Mouse (Mus musculus): Measurements from ENCODE around the gene Dlat. TPM values are rescaled to one million over a fixed set of nuclear protein-coding genes. Genes with fewer than 3 reads are reported as not detected.

The Dlat gene
- polyA plus RNA-seq, 1 experiment from 2014 or later = 67.9 TPM

DNA sequence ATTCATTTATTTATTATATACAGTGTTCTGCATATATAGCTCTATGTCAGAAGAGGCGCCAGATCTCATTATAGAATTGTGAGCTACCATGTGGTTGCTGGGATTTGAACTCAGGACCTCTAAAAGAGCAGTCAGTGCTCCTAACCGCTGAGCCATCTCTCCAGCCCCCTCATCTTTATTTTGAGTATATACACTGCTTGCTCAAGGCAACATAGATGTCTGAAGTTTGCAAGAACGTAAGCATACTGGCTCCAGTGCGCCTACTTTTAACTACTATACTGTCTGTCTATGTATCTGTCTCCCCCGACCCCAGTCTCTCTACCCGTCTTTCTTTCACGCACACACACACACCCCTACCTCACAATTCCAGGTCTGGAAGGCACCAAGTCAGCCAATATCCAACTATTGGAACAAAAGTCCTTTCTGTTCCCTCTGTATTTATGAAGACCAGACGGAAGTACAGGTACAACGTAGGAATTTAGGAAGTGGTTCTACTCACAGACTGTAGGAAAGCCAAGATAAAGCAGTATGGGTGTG lies 41.7 kb downstream of the Dlat start:
- WGBS = 59% methylated on average over 9 of the region's 9 CpGs
- H3K4me1 ChIP-seq (ENCODE audit: insufficient read depth, low read length) = peaks cover 9% of the 10 kb centered on the region
- no peak for ATAC-seq (ENCODE audit: low FRiP score, low TSS enrichment)

DNA sequence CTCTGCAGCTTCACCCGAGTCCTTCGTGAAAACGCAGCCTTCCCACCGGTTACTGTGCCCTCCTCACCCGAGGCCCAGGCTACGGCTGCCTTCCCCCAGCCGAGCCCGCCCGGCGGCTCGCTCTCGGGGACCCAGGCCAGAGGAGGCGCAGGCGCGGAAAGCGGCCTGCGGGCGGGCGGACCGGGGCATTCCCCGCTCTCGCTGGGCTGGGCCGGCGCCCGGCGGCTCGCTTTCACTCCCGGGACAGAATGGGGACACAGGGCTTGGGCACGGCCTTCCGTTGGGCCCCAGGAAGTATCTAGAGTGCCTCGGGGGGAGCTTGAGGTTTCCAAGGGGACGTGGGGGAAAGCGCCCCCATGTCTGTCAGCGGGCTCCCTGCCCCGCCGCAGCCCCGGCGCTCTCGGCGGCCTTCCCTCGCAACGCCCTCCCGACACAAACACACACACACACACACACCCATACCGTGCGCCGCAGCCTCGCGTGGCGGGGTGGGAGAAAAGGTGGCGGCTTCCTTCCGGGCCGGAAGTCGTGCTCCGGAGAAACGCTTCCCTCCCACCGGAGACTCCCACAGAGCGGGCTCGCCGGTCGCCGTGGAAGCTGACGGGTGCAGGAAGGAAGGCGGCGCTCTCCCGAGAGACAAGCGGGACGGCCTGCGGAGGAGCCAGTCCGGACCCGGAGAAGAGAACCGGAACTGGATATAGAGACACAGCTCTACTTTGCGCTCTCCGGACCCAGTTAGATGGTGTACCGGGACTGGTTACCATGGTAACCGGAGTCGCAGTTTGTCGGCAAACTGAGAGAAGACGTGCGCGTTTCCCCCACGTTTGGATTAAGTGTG lies 42.6 kb downstream of the Dlat start, which contains the start of the genes Pih1d2 and Nkapd1:
Gene Pih1d2 (plus strand): TSS at position 556 of the 838 bp plus-strand sequence.
Gene Nkapd1 (minus strand): TSS at position 699 of the 838 bp plus-strand sequence.
- peak; percentile 96 for ATAC-seq (ENCODE audit: low FRiP score, low TSS enrichment)
- Histone ChIP-seq H3K27ac (ENCODE audit: low read length) (peak within 1 kb of the TSS; percentile 97), H3K4me3 (ENCODE audit: low read length) (peak within 1 kb of the TSS; percentile 100), H3K4me2 (replicated peaks; ENCODE audit: low read depth, low read length) (peak within 1 kb of the TSS; percentile 68), H3K9ac (replicated peaks; ENCODE audit: low read length) (peak within 1 kb of the TSS; percentile 98), H3K36me3 (ENCODE audit: insufficient read depth, low read length) (peaks cover 23% of the 10 kb centered on the region), H3K27me3 (ENCODE audit: insufficient read depth, low read length) (no peaks in the 10 kb centered on the region), H3K4me1 (ENCODE audit: insufficient read depth, low read length) (peaks cover 9% of the 10 kb centered on the region), H3K9me3 (ENCODE audit: low read length) (no peaks in the 10 kb centered on the region)
- under 1% methylated on average over 80 of the region's 81 CpGs for WGBS

More for the DNA sequence above, 41.7 kb downstream of the Dlat start:
- no peak overlapping the region for H3K27ac ChIP-seq (ENCODE audit: low read length)
- peak overlapping the region; percentile 100 for H3K4me3 ChIP-seq (ENCODE audit: low read length)
- no peaks in the 10 kb centered on the region for H3K27me3 ChIP-seq (ENCODE audit: insufficient read depth, low read length)
- H3K9me3 ChIP-seq (ENCODE audit: low read length) = no peaks in the 10 kb centered on the region
- no peak overlapping the region for H3K9ac ChIP-seq (replicated peaks; ENCODE audit: low read length)
- peak overlapping the region; percentile 68 for H3K4me2 ChIP-seq (replicated peaks; ENCODE audit: low read depth, low read length)
- H3K36me3 ChIP-seq (ENCODE audit: insufficient read depth, low read length) = peaks cover 19% of the 10 kb centered on the region

DNA sequence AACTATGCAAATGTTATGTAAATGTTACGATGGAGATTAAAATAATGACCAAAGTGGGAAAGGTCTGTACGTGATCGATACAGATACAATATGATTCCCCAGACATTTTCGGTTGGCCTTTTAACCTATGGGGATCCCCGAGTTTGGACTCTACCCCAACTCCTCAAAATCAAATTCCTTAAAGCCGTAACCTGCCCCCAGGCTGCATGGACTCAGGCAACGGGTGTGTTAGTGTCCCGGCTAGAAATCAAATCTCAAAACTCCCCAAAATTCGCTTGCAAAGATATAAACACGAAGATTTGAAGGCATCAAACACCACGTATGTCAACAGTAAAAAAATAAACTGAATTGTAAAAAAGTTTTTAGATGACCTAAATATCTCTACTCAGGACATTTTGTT lies 43.4 kb downstream of the Dlat start:
- Histone ChIP-seq H3K36me3 (ENCODE audit: insufficient read depth, low read length) (peaks cover 28% of the 10 kb centered on the region), H3K27ac (ENCODE audit: low read length) (peak overlapping the region; percentile 97), H3K4me1 (ENCODE audit: insufficient read depth, low read length) (peaks cover 9% of the 10 kb centered on the region), H3K9me3 (ENCODE audit: low read length) (no peaks in the 10 kb centered on the region), H3K27me3 (ENCODE audit: insufficient read depth, low read length) (no peaks in the 10 kb centered on the region), H3K4me2 (replicated peaks; ENCODE audit: low read depth, low read length) (peak overlapping the region; percentile 68), H3K4me3 (ENCODE audit: low read length) (peak overlapping the region; percentile 100), H3K9ac (replicated peaks; ENCODE audit: low read length) (peak overlapping the region; percentile 98)
- no peak for ATAC-seq (ENCODE audit: low FRiP score, low TSS enrichment)
- WGBS = 33% methylated on average over 11 of the region's 11 CpGs

DNA sequence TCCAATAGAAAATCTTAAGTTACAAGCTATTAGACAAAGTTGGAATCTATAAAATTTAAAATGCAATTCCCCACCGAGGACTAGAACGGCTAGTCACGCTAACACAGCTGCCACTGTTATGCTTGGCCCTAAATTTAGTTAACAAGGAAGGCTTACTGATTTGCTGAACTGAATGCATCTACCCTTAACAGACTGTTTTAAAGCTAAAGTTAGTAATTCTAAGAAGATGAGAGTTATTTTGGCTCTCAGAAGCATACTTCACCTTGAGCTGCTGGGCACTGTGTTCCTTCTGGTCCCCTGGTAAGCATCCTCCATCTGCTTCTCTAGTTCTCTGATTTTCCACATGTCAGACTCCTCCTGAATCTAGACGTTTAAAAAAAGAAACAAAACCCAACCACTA lies 47.5 kb downstream of the Dlat start:
- H3K36me3 ChIP-seq (ENCODE audit: insufficient read depth, low read length) = peaks cover 55% of the 10 kb centered on the region
- WGBS = 83% methylated on average over 4 of the region's 4 CpGs
- H3K9ac ChIP-seq (replicated peaks; ENCODE audit: low read length) = no peak overlapping the region
- no peaks in the 10 kb centered on the region for H3K27me3 ChIP-seq (ENCODE audit: insufficient read depth, low read length)
- H3K4me2 ChIP-seq (replicated peaks; ENCODE audit: low read depth, low read length) = no peak overlapping the region
- H3K27ac ChIP-seq (ENCODE audit: low read length) = no peak overlapping the region
- H3K9me3 ChIP-seq (ENCODE audit: low read length) = no peaks in the 10 kb centered on the region
- peaks cover 9% of the 10 kb centered on the region for H3K4me1 ChIP-seq (ENCODE audit: insufficient read depth, low read length)
- H3K4me3 ChIP-seq (ENCODE audit: low read length) = no peak overlapping the region
- ATAC-seq (ENCODE audit: low FRiP score, low TSS enrichment) = no peak

DNA sequence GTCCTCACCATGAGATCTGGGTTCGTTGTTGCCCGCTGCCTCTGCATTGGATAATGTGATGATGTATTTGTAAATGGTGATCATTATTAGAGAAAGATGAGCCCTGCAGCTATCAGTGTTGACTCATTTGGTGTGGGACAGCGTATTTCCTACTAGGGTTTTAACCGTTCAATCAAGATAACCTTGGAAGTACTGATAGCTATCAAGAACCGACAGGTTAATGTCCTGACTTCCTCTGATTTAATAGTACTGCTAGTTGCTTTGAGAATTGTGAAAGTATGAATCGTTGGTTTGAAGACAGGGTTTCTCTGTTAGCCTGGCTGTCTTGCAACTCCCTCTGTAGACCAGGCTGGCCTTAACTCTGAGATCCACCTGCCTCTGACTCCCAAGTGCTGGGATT lies 55.2 kb downstream of the Dlat start:
- WGBS = under 1% methylated on average over 6 of the region's 6 CpGs
- Histone ChIP-seq H3K4me3 (ENCODE audit: low read length) (peak overlapping the region; percentile 93), H3K9me3 (ENCODE audit: low read length) (no peaks in the 10 kb centered on the region), H3K36me3 (ENCODE audit: insufficient read depth, low read length) (peaks cover 32% of the 10 kb centered on the region; the same call in 1 of the 2 replicates), H3K27ac (ENCODE audit: low read length) (peak overlapping the region; percentile 92), H3K27me3 (ENCODE audit: insufficient read depth, low read length) (no peaks in the 10 kb centered on the region), H3K4me2 (replicated peaks; ENCODE audit: low read depth, low read length) (peak overlapping the region; percentile 94), H3K9ac (replicated peaks; ENCODE audit: low read length) (peak overlapping the region; percentile 93), H3K4me1 (ENCODE audit: insufficient read depth, low read length) (peaks cover 19% of the 10 kb centered on the region)
- ATAC-seq (ENCODE audit: low FRiP score, low TSS enrichment) = no peak; the same call in 1 of the 2 replicates

DNA sequence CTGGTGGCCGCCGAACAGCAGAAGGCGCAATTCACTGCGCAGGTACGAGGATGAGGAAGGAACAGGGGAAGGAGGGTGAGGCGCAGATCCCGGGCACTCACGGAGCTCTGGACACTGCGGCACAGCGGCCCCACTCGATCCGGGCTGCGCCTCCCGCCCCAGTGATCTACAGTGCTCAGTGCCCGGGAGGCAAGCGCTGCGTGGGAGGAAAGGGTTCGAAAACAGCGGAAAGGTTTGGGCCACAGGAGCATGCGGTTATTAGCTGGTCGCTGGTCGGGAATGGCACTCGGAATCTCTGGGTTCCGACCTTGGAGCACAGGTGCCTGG lies 55.6 kb downstream of the Dlat start:
- H3K36me3 ChIP-seq (ENCODE audit: insufficient read depth, low read length) = peaks cover 34% of the 10 kb centered on the region; the same call in 1 of the 2 replicates
- peak; percentile 92 for ATAC-seq (ENCODE audit: low FRiP score, low TSS enrichment)
- H3K9me3 ChIP-seq (ENCODE audit: low read length) = no peaks in the 10 kb centered on the region
- H3K4me1 ChIP-seq (ENCODE audit: insufficient read depth, low read length) = peaks cover 19% of the 10 kb centered on the region
- under 1% methylated on average over 24 of the region's 24 CpGs for WGBS
- peak overlapping the region; percentile 92 for H3K27ac ChIP-seq (ENCODE audit: low read length)
- H3K4me3 ChIP-seq (ENCODE audit: low read length) = peak overlapping the region; percentile 93
- no peaks in the 10 kb centered on the region for H3K27me3 ChIP-seq (ENCODE audit: insufficient read depth, low read length)
- H3K9ac ChIP-seq (replicated peaks; ENCODE audit: low read length) = peak overlapping the region; percentile 93
- peak overlapping the region; percentile 94 for H3K4me2 ChIP-seq (replicated peaks; ENCODE audit: low read depth, low read length)

DNA sequence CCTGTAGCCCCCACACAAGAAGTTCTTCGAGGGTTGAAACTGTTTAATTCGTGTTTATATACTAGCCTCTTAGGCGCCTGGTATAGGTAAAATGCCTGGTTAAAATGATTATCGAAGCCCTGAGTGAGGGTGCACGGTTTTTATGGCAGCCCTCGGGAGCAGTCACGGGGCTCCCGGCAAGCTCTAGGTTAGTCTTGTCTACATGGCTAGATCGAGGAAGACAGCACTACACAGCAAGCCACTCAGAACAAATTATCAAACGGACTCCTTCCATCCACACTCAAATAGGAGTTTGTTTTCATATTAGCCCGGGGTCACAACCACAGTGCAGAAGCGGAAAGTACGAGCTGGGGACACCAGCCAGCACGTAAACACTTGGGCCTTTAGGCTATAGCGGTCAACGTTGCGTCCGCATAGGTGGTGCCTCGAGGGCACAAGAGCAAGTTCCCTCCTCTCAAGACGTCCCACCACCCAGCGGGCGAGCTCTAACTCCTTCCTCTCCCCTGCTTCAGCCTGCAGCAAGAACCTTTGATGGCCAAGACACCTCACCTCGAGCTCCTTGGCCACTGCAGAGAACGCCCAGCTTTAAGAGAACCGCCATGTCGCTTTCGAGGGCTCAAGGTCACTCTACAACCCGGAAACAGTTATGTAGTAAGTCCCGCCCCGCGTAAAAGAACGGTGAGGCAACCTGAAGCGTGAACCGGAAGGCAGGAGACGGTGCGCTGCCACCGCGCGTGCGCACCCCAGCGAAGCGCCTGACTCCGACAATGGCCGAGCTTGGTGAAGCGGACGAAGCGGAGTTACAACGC lies 56.2 kb downstream of the Dlat start, which contains the start of the genes Sdhd and Timm8b:
Gene Sdhd (minus strand): TSS at position 624 of the 809 bp plus-strand sequence.
Gene Timm8b (plus strand): TSS at position 722 of the 809 bp plus-strand sequence.
- peaks cover 35% of the 10 kb centered on the region for H3K36me3 ChIP-seq (ENCODE audit: insufficient read depth, low read length)
- ATAC-seq (ENCODE audit: low FRiP score, low TSS enrichment) = peak; percentile 99

DNA sequence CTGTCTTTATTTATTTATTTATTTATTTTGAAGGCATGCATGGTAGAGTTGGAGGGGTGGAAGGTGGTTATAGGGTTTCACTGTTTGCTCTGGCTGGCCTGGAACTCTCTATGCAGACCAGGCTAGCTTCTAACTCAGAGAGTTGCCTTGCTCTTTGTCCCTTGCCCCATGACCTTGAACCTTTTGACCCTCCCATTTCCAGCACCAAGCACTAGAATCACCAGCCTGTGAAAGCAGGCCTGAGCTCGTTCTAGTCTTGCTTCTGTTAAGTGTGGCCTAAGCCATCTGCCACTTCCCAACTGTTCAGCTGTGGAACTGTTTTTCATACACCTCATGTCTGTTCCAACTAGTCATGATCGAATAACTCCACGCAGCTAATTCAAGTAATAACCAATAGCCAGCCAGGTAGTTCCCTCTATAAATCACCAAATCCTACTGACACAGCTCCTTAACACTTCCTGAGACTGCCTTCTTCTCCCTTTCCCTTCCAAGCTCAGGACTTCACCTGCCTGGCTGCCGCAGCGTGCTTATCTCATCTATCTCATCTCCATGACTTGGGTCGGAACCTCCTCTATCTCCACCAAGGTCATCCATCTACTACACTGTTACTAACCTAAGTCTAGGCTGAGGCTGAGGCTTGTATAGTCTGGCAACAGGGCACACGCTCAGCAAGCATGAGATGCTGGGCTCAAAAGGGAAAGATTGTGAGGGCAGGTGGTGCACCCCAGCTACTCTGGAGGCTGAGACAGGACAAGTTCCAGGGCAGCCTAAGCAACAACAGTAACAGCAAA lies 57.3 kb downstream of the Dlat start:
- Histone ChIP-seq H3K9me3 (ENCODE audit: low read length) (no peaks in the 10 kb centered on the region), H3K36me3 (ENCODE audit: insufficient read depth, low read length) (peaks cover 39% of the 10 kb centered on the region), H3K4me3 (ENCODE audit: low read length) (peak overlapping the region; percentile 93), H3K4me2 (replicated peaks; ENCODE audit: low read depth, low read length) (peak overlapping the region; percentile 94), H3K4me1 (ENCODE audit: insufficient read depth, low read length) (peaks cover 19% of the 10 kb centered on the region), H3K27me3 (ENCODE audit: insufficient read depth, low read length) (no peaks in the 10 kb centered on the region), H3K27ac (ENCODE audit: low read length) (no peak overlapping the region), H3K9ac (replicated peaks; ENCODE audit: low read length) (peak overlapping the region; percentile 93)
- 76% methylated on average over 7 of the region's 7 CpGs for WGBS
- ATAC-seq (ENCODE audit: low FRiP score, low TSS enrichment) = no peak

More for the DNA sequence above, 56.2 kb downstream of the Dlat start, which contains the start of the genes Sdhd and Timm8b:
- Histone ChIP-seq H3K4me1 (ENCODE audit: insufficient read depth, low read length) (peaks cover 19% of the 10 kb centered on the region), H3K4me2 (replicated peaks; ENCODE audit: low read depth, low read length) (peak within 1 kb of the TSS; percentile 94), H3K9ac (replicated peaks; ENCODE audit: low read length) (peak within 1 kb of the TSS; percentile 93), H3K9me3 (ENCODE audit: low read length) (no peaks in the 10 kb centered on the region), H3K4me3 (ENCODE audit: low read length) (peak within 1 kb of the TSS; percentile 93), H3K27ac (ENCODE audit: low read length) (peak within 1 kb of the TSS; percentile 92), H3K27me3 (ENCODE audit: insufficient read depth, low read length) (no peaks in the 10 kb centered on the region)
- WGBS = under 1% methylated on average over 48 of the region's 48 CpGs

DNA sequence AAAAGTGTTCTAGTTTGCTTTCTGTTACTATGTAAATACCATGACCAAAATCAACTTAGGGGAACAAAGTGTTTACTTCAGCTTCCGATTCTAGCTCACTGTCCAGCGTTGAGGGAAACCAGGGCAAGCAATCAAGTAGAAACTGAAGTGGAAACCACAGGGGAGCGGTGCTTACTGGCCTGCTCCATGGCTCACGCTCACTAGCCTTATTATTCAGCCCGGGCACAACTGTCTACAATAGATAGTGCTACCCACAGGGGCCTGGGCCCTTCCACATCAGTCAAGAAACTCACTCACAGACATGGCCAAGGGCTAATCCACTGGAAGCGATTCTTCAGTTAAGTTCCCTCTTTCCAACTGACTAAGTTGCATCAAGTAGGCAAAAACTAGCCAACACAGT lies 58.0 kb downstream of the Dlat start:
- H3K4me1 ChIP-seq (ENCODE audit: insufficient read depth, low read length) = peaks cover 19% of the 10 kb centered on the region
- WGBS = 88% methylated on average over 6 of the region's 6 CpGs
- H3K4me2 ChIP-seq (replicated peaks; ENCODE audit: low read depth, low read length) = peak overlapping the region; percentile 15; the same call in 1 of the 2 replicates
- no peak overlapping the region for H3K27ac ChIP-seq (ENCODE audit: low read length)
- no peaks in the 10 kb centered on the region for H3K27me3 ChIP-seq (ENCODE audit: insufficient read depth, low read length)
- no peak for ATAC-seq (ENCODE audit: low FRiP score, low TSS enrichment)
- H3K4me3 ChIP-seq (ENCODE audit: low read length) = no peak overlapping the region
- no peaks in the 10 kb centered on the region for H3K9me3 ChIP-seq (ENCODE audit: low read length)
- no peak overlapping the region for H3K9ac ChIP-seq (replicated peaks; ENCODE audit: low read length)
- peaks cover 46% of the 10 kb centered on the region for H3K36me3 ChIP-seq (ENCODE audit: insufficient read depth, low read length)
